21 mouse cellular contexts compared by ENCODE assay signal in the genomic region with DNA sequence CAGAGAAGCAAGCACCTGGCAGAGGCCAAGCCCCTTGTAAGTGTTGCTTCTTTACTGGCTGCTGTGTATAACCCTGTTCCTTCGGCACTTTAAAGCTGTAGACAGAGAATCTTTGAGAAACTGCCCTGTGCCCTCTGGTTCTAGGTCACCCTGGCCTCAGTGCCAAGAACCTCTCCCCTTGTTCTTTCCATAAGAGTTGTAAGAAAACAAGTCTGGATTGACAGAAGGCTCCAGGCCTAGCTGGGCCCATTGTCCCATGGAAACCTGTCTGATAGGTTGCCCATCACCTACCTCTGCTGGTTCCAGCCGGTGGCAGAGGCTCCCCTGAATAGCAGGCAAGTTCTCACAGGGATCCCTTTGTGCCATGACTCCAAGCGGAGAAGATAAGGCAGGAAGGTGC. TPM values are rescaled to one million over a fixed set of nuclear protein-coding genes. Genes with fewer than 3 reads are reported as not detected.
DNase-seq lines count a peak whose midpoint lies in the region; ATAC-seq and TF ChIP-seq lines count a peak whose summit lies in the region.
"Had no signal": no experiment of that assay in that cellular context is flagged by ENCODE, and none has a peak within 500 bp of the region (broad histone marks: within the 10 kb centered on the region; RNA-seq: fewer than 3 reads in every experiment).

No protein-coding gene starts in this region.

- H3K9ac ChIP-seq in midbrain, embryonic 15.5 days, result no peak overlapping the region
- H3K9ac ChIP-seq: forebrain, embryonic 15.5 days had no signal

- WGBS in kidney, adult 2 months, result 64% methylated on average over 3 of the region's 3 CpGs
- 86% methylated on average over 3 of the region's 3 CpGs for WGBS in midbrain, embryonic 10.5 days
- 85% methylated on average over 3 of the region's 3 CpGs for WGBS in midbrain, embryonic 15.5 days

- no peaks in the 10 kb centered on the region for H3K27me3 ChIP-seq in kidney, adult 2 months (replicated peaks; ENCODE audit: control insufficient read depth, insufficient read depth, low read length)
- no peaks in the 10 kb centered on the region for H3K27me3 ChIP-seq in midbrain, embryonic 10.5 days (ENCODE audit: low read depth, poor library complexity, severe bottlenecking)
- no peaks in the 10 kb centered on the region for H3K27me3 ChIP-seq in midbrain, embryonic 15.5 days (replicated peaks)
- H3K27me3 ChIP-seq: forebrain, embryonic 15.5 days had no signal

- TF ChIP-seq POLR2A in kidney, adult 2 months (IDR thresholded peaks at IDR 0.05; ENCODE audit: low read depth, low read length), result no peak

- H3K4me3 ChIP-seq in kidney, adult 2 months (ENCODE audit: insufficient read depth, low read depth, low read length), result no peak overlapping the region
- H3K4me3 ChIP-seq in midbrain, embryonic 10.5 days, result no peak overlapping the region
- no peak overlapping the region for H3K4me3 ChIP-seq in midbrain, embryonic 15.5 days
- H3K4me3 ChIP-seq: erythroblast, embryonic 14.5 days; forebrain, embryonic 15.5 days; left cerebral cortex, adult 2 months; megakaryocyte, embryonic 14.5 days had no signal

- peaks cover 22% of the 10 kb centered on the region for H3K4me1 ChIP-seq in kidney, adult 2 months (ENCODE audit: control insufficient read depth, insufficient read depth, low read length)
- peaks cover 32% of the 10 kb centered on the region for H3K4me1 ChIP-seq in midbrain, embryonic 10.5 days
- 0 out of 2 replicates have a peak, but pooled peaks cover 4% of the 10 kb centered on the region for H3K4me1 ChIP-seq in midbrain, embryonic 15.5 days
- H3K4me1 ChIP-seq: megakaryocyte, embryonic 14.5 days had no signal

- TF ChIP-seq CTCF in kidney, adult 2 months (conservative IDR thresholded peaks at IDR 0.05; ENCODE audit: insufficient read depth, insufficient read length, low read depth, low read length), result no peak

- peak; percentile 90 for DNase-seq in heart, adult 11 months
- no peak for DNase-seq in heart, adult 18-20 months
- DNase-seq in kidney, adult 2 months, result no peak
- DNase-seq in kidney, postnatal 10 days, result no peak
- no peak for DNase-seq in midbrain, embryonic 10.5 days (ENCODE audit: low spot score)
- no peak for DNase-seq in left cerebral cortex, adult 11 months (ENCODE audit: low spot score)
- DNase-seq: B cell, adult 2 months; cerebellum, adult 2 months; heart, postnatal 36 days; left cerebral cortex, postnatal 4 days; right cerebral cortex, postnatal 25 days; thymus, adult 18-20 months had no signal

- H3K36me3 ChIP-seq in kidney, adult 2 months (ENCODE audit: control insufficient read depth, insufficient read depth, low read length), result no peaks in the 10 kb centered on the region
- H3K36me3 ChIP-seq in midbrain, embryonic 10.5 days, result peaks cover 4% of the 10 kb centered on the region
- H3K36me3 ChIP-seq in midbrain, embryonic 15.5 days (replicated peaks), result no peaks in the 10 kb centered on the region
- H3K36me3 ChIP-seq: forebrain, embryonic 15.5 days had no signal

- H3K27ac ChIP-seq in kidney, adult 2 months (ENCODE audit: insufficient read depth, low read depth, low read length), result 0 out of 2 replicates have a peak overlapping the region, but pooled peaks have one; percentile 5
- peak overlapping the region; percentile 43 for H3K27ac ChIP-seq in midbrain, embryonic 10.5 days (replicated peaks)
- no peak overlapping the region for H3K27ac ChIP-seq in midbrain, embryonic 15.5 days
- H3K27ac ChIP-seq: forebrain, embryonic 15.5 days; kidney, postnatal 0 days; left cerebral cortex, adult 2 months had no signal

- ATAC-seq in midbrain, embryonic 15.5 days (replicated peaks), result no peak
- ATAC-seq: forebrain, embryonic 15.5 days; intestine, postnatal 0 days; midbrain, embryonic 16.5 days had no signal

- H3K4me2 ChIP-seq in midbrain, embryonic 15.5 days, result no peak overlapping the region
- H3K4me2 ChIP-seq: forebrain, embryonic 15.5 days; liver, embryonic 11.5 days had no signal

- no peaks in the 10 kb centered on the region for H3K9me3 ChIP-seq in midbrain, embryonic 10.5 days (replicated peaks)
- no peaks in the 10 kb centered on the region for H3K9me3 ChIP-seq in midbrain, embryonic 15.5 days
- H3K9me3 ChIP-seq: forebrain, embryonic 15.5 days; megakaryocyte, embryonic 14.5 days had no signal

RNA-seq across cellular contexts. Expression of gene Sh3bp4, which starts 47.9 kb away (rescaled TPM):
- total RNA-seq in heart, adult 18-20 months (2021), result 10 to 100 TPM; 11.2 TPM
- polyA plus RNA-seq in kidney, adult 2 months (2012; rRNA removed), result 14.8 and 18.1 TPM in 2 replicates
- polyA plus RNA-seq in midbrain, embryonic 10.5 days (2016; fragmentation: Nextera tagmentation; extraction: Ambion mirVana), result 23.8 and 25.1 TPM in 2 replicates
- polyA plus RNA-seq in midbrain, embryonic 15.5 days (2015; fragmentation: Nextera tagmentation; extraction: Ambion mirVana), result 12.3 and 12.4 TPM in 2 replicates
- polyA plus RNA-seq: erythroblast, embryonic 14.5 days had no signal
